Mouse (Mus musculus): ENCODE results near the gene Llgl1. TPM values are rescaled to one million over a fixed set of nuclear protein-coding genes. Genes with fewer than 3 reads are reported as not detected.

The Llgl1 gene
- polyA plus RNA-seq, 1 experiment from 2014 or later = 54.2 TPM

Small RNA genes within 50 kb of the gene (microRNA-seq; reads per million reads assigned to microRNA genes)
- gene Mir5100 = 3.2 reads per million, percentile 14 among the genes with 10 or more reads in this experiment

Other genes starting within 250 kb of the Llgl1 start
- gene Drg2, start 245.1 kb upstream of the Llgl1 start, polyA plus RNA-seq (2015; fragmentation: Nextera tagmentation; extraction: Ambion mirVana) = 104 and 106 TPM in 2 replicates
- gene Myo15, start 230.4 kb upstream of the Llgl1 start, polyA plus RNA-seq (2015; fragmentation: Nextera tagmentation; extraction: Ambion mirVana) = 0.05 and 0.09 TPM in 2 replicates
- 31.8 and 38.0 TPM in 2 replicates for gene Alkbh5, start 163.3 kb upstream of the Llgl1 start, polyA plus RNA-seq (2015; fragmentation: Nextera tagmentation; extraction: Ambion mirVana)
- 83.3 and 94.4 TPM in 2 replicates for gene Flii, start 27.5 kb downstream of the Llgl1 start, polyA plus RNA-seq (2015; fragmentation: Nextera tagmentation; extraction: Ambion mirVana)
- 13.5 and 14.7 TPM in 2 replicates for gene Mief2, start 28.7 kb downstream of the Llgl1 start, polyA plus RNA-seq (2015; fragmentation: Nextera tagmentation; extraction: Ambion mirVana)
- gene Top3a, start 77.6 kb downstream of the Llgl1 start, polyA plus RNA-seq (2015; fragmentation: Nextera tagmentation; extraction: Ambion mirVana) = 17.0 and 17.2 TPM in 2 replicates
- 4.5 and 5.3 TPM in 2 replicates for gene Smcr8, start 77.8 kb downstream of the Llgl1 start, polyA plus RNA-seq (2015; fragmentation: Nextera tagmentation; extraction: Ambion mirVana)
- 58.3 and 58.5 TPM in 2 replicates for gene Shmt1, start 112.0 kb downstream of the Llgl1 start, polyA plus RNA-seq (2015; fragmentation: Nextera tagmentation; extraction: Ambion mirVana)
- 41.0 and 41.4 TPM in 2 replicates for gene Dhrs7b, start 130.9 kb downstream of the Llgl1 start, polyA plus RNA-seq (2015; fragmentation: Nextera tagmentation; extraction: Ambion mirVana)
- gene Tmem11, start 179.5 kb downstream of the Llgl1 start, polyA plus RNA-seq (2015; fragmentation: Nextera tagmentation; extraction: Ambion mirVana) = 63.6 and 67.3 TPM in 2 replicates
- gene Natd1, start 215.0 kb downstream of the Llgl1 start, polyA plus RNA-seq (2015; fragmentation: Nextera tagmentation; extraction: Ambion mirVana) = 21.3 and 26.6 TPM in 2 replicates
- gene Map2k3, start 232.3 kb downstream of the Llgl1 start, polyA plus RNA-seq (2015; fragmentation: Nextera tagmentation; extraction: Ambion mirVana) = 109 and 115 TPM in 2 replicates